Mouse (Mus musculus): ENCODE results near the gene P3h1. TPM values are rescaled to one million over a fixed set of nuclear protein-coding genes. Genes with fewer than 3 reads are reported as not detected.

P3h1 gene
- polyA plus RNA-seq, 1 experiment from 2014 or later = 29.6 TPM

GRCm38 (mm10) chr4:119195582-119196320 lies 37.0 kb upstream of the P3h1 start:
- WGBS = 14% methylated on average over 17 of the region's 18 CpGs

GRCm38 (mm10) chr4:119198105-119198504 lies 34.6 kb upstream of the P3h1 start:
- Histone ChIP-seq H3K4me1 (replicated peaks) (peaks cover 20% of the 10 kb centered on the region), H3K9ac (replicated peaks) (no peak overlapping the region), H3K27ac (no peak overlapping the region), H3K4me3 (replicated peaks) (no peak overlapping the region), H3K4me2 (no peak overlapping the region), H3K27me3 (no peaks in the 10 kb centered on the region), H3K9me3 (no peaks in the 10 kb centered on the region), H3K36me3 (peaks cover 38% of the 10 kb centered on the region)
- ATAC-seq (ENCODE audit: insufficient number of reproducible peaks, insufficient read depth, low FRiP score, low TSS enrichment, low read depth) = no peak
- 78% methylated on average over 6 of the region's 6 CpGs for WGBS

More at GRCm38 (mm10) chr4:119195582-119196320, 37.0 kb upstream of the P3h1 start:
- no peaks in the 10 kb centered on the region for H3K27me3 ChIP-seq
- H3K4me2 ChIP-seq = peak overlapping the region; percentile 69
- peak overlapping the region; percentile 74 for H3K4me3 ChIP-seq (replicated peaks)
- peak overlapping the region; percentile 82 for H3K27ac ChIP-seq
- H3K9me3 ChIP-seq = no peaks in the 10 kb centered on the region
- ATAC-seq (ENCODE audit: insufficient number of reproducible peaks, insufficient read depth, low FRiP score, low TSS enrichment, low read depth) = no peak; the same call in none of the 2 replicates
- peaks cover 20% of the 10 kb centered on the region for H3K4me1 ChIP-seq (replicated peaks)
- peak overlapping the region; percentile 85 for H3K9ac ChIP-seq (replicated peaks)
- H3K36me3 ChIP-seq = peaks cover 25% of the 10 kb centered on the region; the same call in 1 of the 2 replicates

- Histone ChIP-seq H3K27me3 (0 out of 2 replicates have a peak, but pooled peaks cover 3% of the 10 kb centered on the region), H3K4me3 (replicated peaks) (no peak overlapping the region), H3K36me3 (peaks cover 21% of the 10 kb centered on the region), H3K4me1 (replicated peaks) (no peaks in the 10 kb centered on the region), H3K9me3 (no peaks in the 10 kb centered on the region), H3K9ac (replicated peaks) (no peak overlapping the region), H3K27ac (no peak overlapping the region), H3K4me2 (no peak overlapping the region)
- WGBS = 18% methylated on average over 8 of the region's 8 CpGs
- ATAC-seq (ENCODE audit: insufficient number of reproducible peaks, insufficient read depth, low FRiP score, low TSS enrichment, low read depth) = no peak
Observed at GRCm38 (mm10) chr4:119204672-119205071, 28.0 kb upstream of the P3h1 start.

GRCm38 (mm10) chr4:119216667-119217066 lies 16.0 kb upstream of the P3h1 start:
- Histone ChIP-seq H3K4me3 (replicated peaks) (no peak overlapping the region), H3K27ac (no peak overlapping the region), H3K4me2 (no peak overlapping the region), H3K36me3 (no peaks in the 10 kb centered on the region), H3K9ac (replicated peaks) (no peak overlapping the region), H3K27me3 (no peaks in the 10 kb centered on the region), H3K9me3 (no peaks in the 10 kb centered on the region), H3K4me1 (replicated peaks) (0 out of 2 replicates have a peak, but pooled peaks cover 6% of the 10 kb centered on the region)
- WGBS = 83% methylated on average over 8 of the region's 8 CpGs
- ATAC-seq (ENCODE audit: insufficient number of reproducible peaks, insufficient read depth, low FRiP score, low TSS enrichment, low read depth) = no peak

GRCm38 (mm10) chr4:119218169-119218568 lies 14.5 kb upstream of the P3h1 start, which contains the start of gene Tmem269:
TSS of gene Tmem269 (minus strand) at chr4:119218217.
- WGBS = 11% methylated on average over 11 of the region's 11 CpGs
- Histone ChIP-seq H3K9me3 (no peaks in the 10 kb centered on the region), H3K36me3 (peaks cover 3% of the 10 kb centered on the region), H3K9ac (replicated peaks) (no peak within 1 kb of the TSS), H3K4me3 (replicated peaks) (no peak within 1 kb of the TSS), H3K4me2 (no peak within 1 kb of the TSS), H3K27ac (no peak within 1 kb of the TSS), H3K4me1 (replicated peaks) (0 out of 2 replicates have a peak, but pooled peaks cover 6% of the 10 kb centered on the region), H3K27me3 (no peaks in the 10 kb centered on the region)
- ATAC-seq (ENCODE audit: insufficient number of reproducible peaks, insufficient read depth, low FRiP score, low TSS enrichment, low read depth) = no peak

GRCm38 (mm10) chr4:119223696-119224095 lies 9.0 kb upstream of the P3h1 start:
- Histone ChIP-seq H3K4me1 (replicated peaks) (no peaks in the 10 kb centered on the region), H3K27me3 (no peaks in the 10 kb centered on the region), H3K4me2 (no peak overlapping the region), H3K9ac (replicated peaks) (no peak overlapping the region), H3K9me3 (no peaks in the 10 kb centered on the region), H3K36me3 (peaks cover 55% of the 10 kb centered on the region), H3K4me3 (replicated peaks) (no peak overlapping the region), H3K27ac (no peak overlapping the region)
- 93% methylated on average over 1 of the region's 1 CpGs for WGBS
- no peak for ATAC-seq (ENCODE audit: insufficient number of reproducible peaks, insufficient read depth, low FRiP score, low TSS enrichment, low read depth)

- no peaks in the 10 kb centered on the region for H3K4me1 ChIP-seq (replicated peaks)
- H3K4me3 ChIP-seq (replicated peaks) = no peak overlapping the region
- peaks cover 57% of the 10 kb centered on the region for H3K36me3 ChIP-seq
- no peak overlapping the region for H3K9ac ChIP-seq (replicated peaks)
- WGBS = 92% methylated on average over 3 of the region's 3 CpGs
- no peak for ATAC-seq (ENCODE audit: insufficient number of reproducible peaks, insufficient read depth, low FRiP score, low TSS enrichment, low read depth)
- H3K9me3 ChIP-seq = no peaks in the 10 kb centered on the region
- no peak overlapping the region for H3K27ac ChIP-seq
- H3K27me3 ChIP-seq = no peaks in the 10 kb centered on the region
- no peak overlapping the region for H3K4me2 ChIP-seq
Observed at GRCm38 (mm10) chr4:119224534-119224933, 8.2 kb upstream of the P3h1 start.

GRCm38 (mm10) chr4:119225719-119226118 lies 7.0 kb upstream of the P3h1 start:
- WGBS = 88% methylated on average over 9 of the region's 9 CpGs
- Histone ChIP-seq H3K27ac (no peak overlapping the region), H3K4me1 (replicated peaks) (no peaks in the 10 kb centered on the region), H3K4me2 (no peak overlapping the region), H3K9me3 (no peaks in the 10 kb centered on the region), H3K36me3 (peaks cover 60% of the 10 kb centered on the region), H3K27me3 (no peaks in the 10 kb centered on the region), H3K9ac (replicated peaks) (no peak overlapping the region), H3K4me3 (replicated peaks) (no peak overlapping the region)
- no peak for ATAC-seq (ENCODE audit: insufficient number of reproducible peaks, insufficient read depth, low FRiP score, low TSS enrichment, low read depth)

GRCm38 (mm10) chr4:119226751-119227150 lies 6.0 kb upstream of the P3h1 start:
- no peak overlapping the region for H3K4me2 ChIP-seq
- H3K36me3 ChIP-seq = peaks cover 60% of the 10 kb centered on the region
- 92% methylated on average over 11 of the region's 11 CpGs for WGBS
- H3K9ac ChIP-seq (replicated peaks) = no peak overlapping the region
- peaks cover 5% of the 10 kb centered on the region for H3K4me1 ChIP-seq (replicated peaks)
- H3K27me3 ChIP-seq = no peaks in the 10 kb centered on the region
- no peak for ATAC-seq (ENCODE audit: insufficient number of reproducible peaks, insufficient read depth, low FRiP score, low TSS enrichment, low read depth)
- H3K9me3 ChIP-seq = no peaks in the 10 kb centered on the region
- H3K27ac ChIP-seq = no peak overlapping the region
- no peak overlapping the region for H3K4me3 ChIP-seq (replicated peaks)

- peaks cover 19% of the 10 kb centered on the region for H3K4me1 ChIP-seq (replicated peaks)
- under 1% methylated on average over 36 of the region's 36 CpGs for WGBS
- H3K9ac ChIP-seq (replicated peaks) = peak overlapping the region; percentile 84
- peak overlapping the region; percentile 94 for H3K4me3 ChIP-seq (replicated peaks)
- H3K36me3 ChIP-seq = peaks cover 35% of the 10 kb centered on the region
- peak overlapping the region; percentile 64; the same call in 1 of the 2 replicates for H3K27ac ChIP-seq
- no peaks in the 10 kb centered on the region for H3K27me3 ChIP-seq
- no peaks in the 10 kb centered on the region for H3K9me3 ChIP-seq
- peak; percentile 29; the same call in 1 of the 2 replicates for ATAC-seq (ENCODE audit: insufficient number of reproducible peaks, insufficient read depth, low FRiP score, low TSS enrichment, low read depth)
- H3K4me2 ChIP-seq = peak overlapping the region; percentile 83
Observed at GRCm38 (mm10) chr4:119233256-119233901, 664 bp downstream of the P3h1 start.

- no peak overlapping the region for H3K9ac ChIP-seq (replicated peaks)
- no peak for ATAC-seq (ENCODE audit: insufficient number of reproducible peaks, insufficient read depth, low FRiP score, low TSS enrichment, low read depth)
- 88% methylated on average over 3 of the region's 3 CpGs for WGBS
- H3K4me1 ChIP-seq (replicated peaks) = peaks cover 19% of the 10 kb centered on the region
- H3K9me3 ChIP-seq = no peaks in the 10 kb centered on the region
- H3K36me3 ChIP-seq = peaks cover 31% of the 10 kb centered on the region
- H3K27ac ChIP-seq = no peak overlapping the region
- no peaks in the 10 kb centered on the region for H3K27me3 ChIP-seq
- H3K4me3 ChIP-seq (replicated peaks) = peak overlapping the region; percentile 94
- peak overlapping the region; percentile 83 for H3K4me2 ChIP-seq
Observed at GRCm38 (mm10) chr4:119234348-119234747, 1.6 kb downstream of the P3h1 start.
